Mouse (Mus musculus): ENCODE data around the gene Scn5a. TPM values are rescaled to one million over a fixed set of nuclear protein-coding genes. Genes with fewer than 3 reads are reported as not detected.

Scn5a gene
- polyA plus RNA-seq, 1 experiment from 2014 or later, result 0.79 TPM

DNA sequence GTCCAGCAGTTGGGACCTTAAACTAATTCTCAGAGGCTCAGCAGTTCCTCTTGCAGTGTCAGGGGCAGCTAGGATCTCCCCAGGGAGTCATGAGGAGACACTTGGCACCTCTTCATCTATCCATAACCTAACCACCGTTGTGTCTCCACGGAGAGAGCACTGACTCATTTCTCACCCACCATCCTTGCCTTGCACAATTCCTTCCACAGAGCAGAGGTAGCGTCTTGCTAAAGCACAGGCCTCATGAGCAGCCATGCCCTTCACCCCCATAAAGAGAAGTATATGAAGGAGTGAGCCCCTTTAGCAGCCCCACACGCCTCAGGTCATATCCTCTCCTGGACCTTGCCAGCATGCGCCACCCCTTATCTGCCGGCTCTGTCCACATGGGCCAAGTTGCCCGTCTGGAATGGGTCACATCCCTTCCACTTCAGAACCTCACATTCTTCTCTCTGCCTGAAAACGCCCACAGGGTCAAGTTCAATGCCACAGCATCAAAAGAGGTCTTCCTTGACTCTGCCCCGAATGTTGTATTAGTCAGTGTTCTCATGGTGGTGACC, 105.1 kb downstream of the Scn5a start:
- no peaks in the 10 kb centered on the region for H3K27me3 ChIP-seq
- H3K4me2 ChIP-seq (replicated peaks), result no peak overlapping the region
- H3K27ac ChIP-seq (replicated peaks), result no peak overlapping the region
- no peak for ATAC-seq (replicated peaks)
- peaks cover 8% of the 10 kb centered on the region; the same call in 1 of the 2 replicates for H3K4me1 ChIP-seq
- H3K4me3 ChIP-seq, result no peak overlapping the region
- no peaks in the 10 kb centered on the region for H3K36me3 ChIP-seq
- WGBS, result 89% methylated on average over 9 of the region's 9 CpGs
- H3K9me3 ChIP-seq, result no peaks in the 10 kb centered on the region
- H3K9ac ChIP-seq (replicated peaks), result no peak overlapping the region

DNA sequence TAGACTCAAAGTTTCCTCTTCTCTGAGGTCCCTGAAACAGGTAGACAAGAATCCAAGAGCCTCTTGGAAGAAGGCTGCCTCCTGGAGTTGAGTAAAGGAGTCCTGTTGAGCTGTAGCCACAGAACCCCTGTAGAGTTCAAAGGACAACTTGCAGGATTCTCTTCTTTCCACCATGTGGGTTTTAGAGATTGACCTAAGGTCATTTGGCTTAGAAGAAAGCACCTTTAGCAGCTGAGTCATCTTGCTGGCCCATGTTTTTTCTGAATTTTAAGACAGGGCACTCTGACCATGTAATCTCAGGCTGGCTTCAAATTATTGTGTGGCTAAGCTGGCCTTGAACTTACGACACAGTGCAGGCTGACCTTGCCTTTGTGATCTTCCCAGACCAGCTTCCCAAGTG, 105.8 kb downstream of the Scn5a start:
- H3K4me3 ChIP-seq, result no peak overlapping the region
- no peak overlapping the region for H3K4me2 ChIP-seq (replicated peaks)
- H3K27me3 ChIP-seq, result no peaks in the 10 kb centered on the region
- no peak overlapping the region for H3K27ac ChIP-seq (replicated peaks)
- no peak overlapping the region for H3K9ac ChIP-seq (replicated peaks)
- H3K9me3 ChIP-seq, result no peaks in the 10 kb centered on the region
- H3K36me3 ChIP-seq, result peaks cover 4% of the 10 kb centered on the region
- 92% methylated on average over 1 of the region's 1 CpGs for WGBS
- no peak for ATAC-seq (replicated peaks)
- H3K4me1 ChIP-seq, result peaks cover 2% of the 10 kb centered on the region; the same call in 1 of the 2 replicates

DNA sequence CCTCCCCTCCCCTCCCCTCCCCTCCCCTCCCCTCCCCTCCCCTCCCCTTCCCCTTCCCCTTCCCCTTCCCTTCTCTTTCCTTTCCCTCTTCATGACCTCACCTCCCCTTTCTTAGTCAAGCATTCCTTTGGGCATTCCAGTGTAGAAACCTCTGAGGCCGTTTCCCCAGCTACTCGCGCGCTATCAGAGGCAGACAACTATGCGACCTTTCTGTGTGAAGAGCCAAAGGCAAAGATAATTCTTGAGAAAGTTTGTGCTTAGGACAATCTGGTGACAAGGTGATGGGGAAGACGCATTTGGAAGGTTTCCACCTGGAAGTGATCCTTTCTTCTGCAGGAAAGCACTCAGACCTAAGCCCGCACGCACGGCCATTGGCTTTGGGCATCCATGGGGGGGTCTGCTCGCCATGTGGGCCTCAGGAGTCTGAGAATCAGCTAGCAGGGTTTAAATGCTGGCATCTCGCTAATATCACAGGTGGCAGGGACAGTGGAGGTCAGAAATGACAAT, 106.4 kb downstream of the Scn5a start:
- ATAC-seq (replicated peaks), result no peak
- Histone ChIP-seq H3K4me1 (no peaks in the 10 kb centered on the region), H3K9ac (replicated peaks) (no peak overlapping the region), H3K4me2 (replicated peaks) (no peak overlapping the region), H3K36me3 (peaks cover 9% of the 10 kb centered on the region), H3K27me3 (no peaks in the 10 kb centered on the region), H3K27ac (replicated peaks) (no peak overlapping the region), H3K4me3 (no peak overlapping the region), H3K9me3 (no peaks in the 10 kb centered on the region)
- WGBS, result 84% methylated on average over 11 of the region's 11 CpGs

DNA sequence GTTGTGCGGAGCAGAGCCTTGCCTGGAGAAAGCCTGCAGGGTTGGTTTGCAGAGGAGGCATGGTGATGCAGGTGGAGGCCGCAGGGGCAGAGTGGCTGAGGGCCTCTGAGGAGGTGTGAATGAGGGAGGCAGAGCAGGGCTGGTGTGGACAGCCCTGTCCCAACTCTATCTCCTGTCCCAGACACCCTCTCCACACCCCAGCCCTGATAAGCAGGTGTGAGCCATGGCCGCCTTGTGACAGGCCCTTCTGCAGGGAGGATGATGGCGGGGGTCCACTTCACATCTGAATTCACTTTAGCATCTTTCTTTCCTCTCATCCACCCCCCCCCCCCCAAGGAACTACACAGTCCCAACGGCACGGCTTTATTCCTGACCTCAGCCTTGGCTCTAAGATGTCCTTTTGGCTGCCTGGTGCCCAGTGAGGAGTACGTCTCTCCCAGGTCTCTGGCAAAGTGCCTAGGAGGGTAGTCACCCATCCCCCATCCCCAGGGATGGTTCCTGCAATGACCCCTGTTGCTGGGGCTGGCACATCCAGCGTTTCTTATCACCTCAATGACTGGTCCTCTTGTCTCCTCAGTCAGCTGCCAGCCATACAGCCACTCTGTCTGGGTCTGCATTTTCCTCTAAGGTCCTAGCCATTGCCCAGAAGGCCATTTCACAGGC, 109.0 kb downstream of the Scn5a start:
- Histone ChIP-seq H3K4me2 (replicated peaks) (no peak overlapping the region), H3K36me3 (peaks cover 27% of the 10 kb centered on the region), H3K9ac (replicated peaks) (no peak overlapping the region), H3K4me3 (no peak overlapping the region), H3K27me3 (no peaks in the 10 kb centered on the region), H3K27ac (replicated peaks) (no peak overlapping the region), H3K9me3 (no peaks in the 10 kb centered on the region), H3K4me1 (no peaks in the 10 kb centered on the region)
- no peak for ATAC-seq (replicated peaks)
- 63% methylated on average over 8 of the region's 8 CpGs for WGBS

- H3K9me3 ChIP-seq, result no peaks in the 10 kb centered on the region
- H3K4me2 ChIP-seq (replicated peaks), result no peak overlapping the region
- no peaks in the 10 kb centered on the region for H3K4me1 ChIP-seq
- H3K27ac ChIP-seq (replicated peaks), result no peak overlapping the region
- peaks cover 59% of the 10 kb centered on the region for H3K36me3 ChIP-seq
- no peak overlapping the region for H3K4me3 ChIP-seq
- WGBS, result 65% methylated on average over 7 of the region's 7 CpGs
- ATAC-seq (replicated peaks), result 0 out of 2 replicates have a peak, but pooled peaks have one; percentile 48
- H3K9ac ChIP-seq (replicated peaks), result no peak overlapping the region
- no peaks in the 10 kb centered on the region for H3K27me3 ChIP-seq
These were observed 113.2 kb downstream of the Scn5a start for GRCm38 (mm10) chr9:119465595-119465994.

GRCm38 (mm10) chr9:119465056-119465455, 113.8 kb downstream of the Scn5a start:
- Histone ChIP-seq H3K36me3 (peaks cover 59% of the 10 kb centered on the region), H3K9ac (replicated peaks) (no peak overlapping the region), H3K4me3 (no peak overlapping the region), H3K4me2 (replicated peaks) (no peak overlapping the region), H3K9me3 (no peaks in the 10 kb centered on the region), H3K27me3 (no peaks in the 10 kb centered on the region), H3K27ac (replicated peaks) (no peak overlapping the region), H3K4me1 (no peaks in the 10 kb centered on the region)
- 91% methylated on average over 6 of the region's 6 CpGs for WGBS
- ATAC-seq (replicated peaks), result no peak

- Histone ChIP-seq H3K9ac (replicated peaks) (no peak overlapping the region), H3K27ac (replicated peaks) (no peak overlapping the region), H3K27me3 (no peaks in the 10 kb centered on the region), H3K4me3 (no peak overlapping the region), H3K4me2 (replicated peaks) (no peak overlapping the region), H3K4me1 (no peaks in the 10 kb centered on the region), H3K36me3 (peaks cover 54% of the 10 kb centered on the region), H3K9me3 (no peaks in the 10 kb centered on the region)
- ATAC-seq (replicated peaks), result 0 out of 2 replicates have a peak, but pooled peaks have one; percentile 46
- WGBS, result 46% methylated on average over 8 of the region's 8 CpGs
These were observed 118.4 kb downstream of the Scn5a start for GRCm38 (mm10) chr9:119460410-119460809.

DNA sequence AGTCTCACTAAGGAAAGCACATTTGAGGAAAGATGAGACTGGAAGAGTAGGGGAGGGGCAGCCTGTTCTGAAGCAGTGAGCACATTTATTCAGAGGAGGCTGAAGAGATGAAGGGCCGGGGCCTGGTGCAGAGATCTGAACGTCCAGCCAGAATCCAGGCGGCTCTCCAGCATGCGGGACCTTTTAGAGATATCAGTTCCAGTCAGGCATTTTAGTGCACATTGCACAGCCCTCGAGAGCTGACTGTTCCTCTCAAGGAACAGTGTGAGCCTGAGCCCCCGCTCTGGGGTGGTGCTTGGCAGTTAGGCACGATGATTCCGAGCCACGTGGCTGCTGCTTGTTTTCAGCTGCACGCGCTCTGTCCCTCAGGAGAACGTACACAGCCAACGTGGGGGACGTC, 121.7 kb downstream of the Scn5a start:
- no peaks in the 10 kb centered on the region for H3K4me1 ChIP-seq
- H3K36me3 ChIP-seq, result peaks cover 42% of the 10 kb centered on the region
- no peak overlapping the region for H3K4me3 ChIP-seq
- 86% methylated on average over 14 of the region's 14 CpGs for WGBS
- H3K9ac ChIP-seq (replicated peaks), result no peak overlapping the region
- no peak for ATAC-seq (replicated peaks)
- H3K4me2 ChIP-seq (replicated peaks), result no peak overlapping the region
- H3K27me3 ChIP-seq, result no peaks in the 10 kb centered on the region
- no peak overlapping the region for H3K27ac ChIP-seq (replicated peaks)
- no peaks in the 10 kb centered on the region for H3K9me3 ChIP-seq

DNA sequence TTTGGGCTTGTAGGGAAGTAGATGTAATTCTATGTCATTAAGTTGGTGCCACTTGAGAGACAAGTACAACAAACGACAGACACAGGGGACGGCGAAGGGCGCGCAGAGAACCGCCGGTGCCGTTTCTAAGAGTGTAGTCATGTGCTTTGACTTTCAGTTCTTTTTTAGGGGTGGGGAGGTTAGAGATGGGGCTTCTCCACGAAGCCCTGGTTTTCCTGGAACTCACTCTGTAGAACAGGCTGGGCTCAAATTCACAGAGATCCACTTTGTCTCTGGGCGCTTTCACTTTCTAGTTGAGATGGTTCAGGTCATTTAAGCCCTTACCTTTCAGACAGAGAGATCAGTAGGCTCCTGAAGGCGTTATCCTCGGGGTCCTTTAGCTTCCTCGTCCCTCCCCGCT, 122.8 kb downstream of the Scn5a start:
- ATAC-seq (replicated peaks), result no peak
- Histone ChIP-seq H3K4me3 (no peak overlapping the region), H3K36me3 (peaks cover 49% of the 10 kb centered on the region), H3K9me3 (no peaks in the 10 kb centered on the region), H3K27me3 (no peaks in the 10 kb centered on the region), H3K27ac (replicated peaks) (no peak overlapping the region), H3K4me2 (replicated peaks) (no peak overlapping the region), H3K9ac (replicated peaks) (no peak overlapping the region), H3K4me1 (no peaks in the 10 kb centered on the region)
- 93% methylated on average over 14 of the region's 14 CpGs for WGBS

GRCm38 (mm10) chr9:119445737-119446136, 133.1 kb downstream of the Scn5a start:
- Histone ChIP-seq H3K36me3 (peaks cover 39% of the 10 kb centered on the region), H3K27ac (replicated peaks) (no peak overlapping the region), H3K4me3 (peak overlapping the region; percentile 64), H3K9ac (replicated peaks) (peak overlapping the region; percentile 83), H3K4me2 (replicated peaks) (peak overlapping the region; percentile 82), H3K9me3 (no peaks in the 10 kb centered on the region), H3K27me3 (no peaks in the 10 kb centered on the region), H3K4me1 (peaks cover 20% of the 10 kb centered on the region)
- WGBS, result 39% methylated on average over 6 of the region's 6 CpGs
- no peak for ATAC-seq (replicated peaks)

GRCm38 (mm10) chr9:119444738-119445429, 133.9 kb downstream of the Scn5a start, which contains the start of gene Exog:
Exog (plus strand) TSS chr9:119444943.
- peaks cover 20% of the 10 kb centered on the region for H3K4me1 ChIP-seq
- WGBS, result under 1% methylated on average over 52 of the region's 52 CpGs
- peaks cover 33% of the 10 kb centered on the region for H3K36me3 ChIP-seq
- ATAC-seq (replicated peaks), result peak; percentile 95
- H3K27ac ChIP-seq (replicated peaks), result peak within 1 kb of the TSS; percentile 87
- peak within 1 kb of the TSS; percentile 82 for H3K4me2 ChIP-seq (replicated peaks)
- H3K9me3 ChIP-seq, result no peaks in the 10 kb centered on the region
- no peaks in the 10 kb centered on the region for H3K27me3 ChIP-seq
- H3K4me3 ChIP-seq, result peak within 1 kb of the TSS; percentile 64
- H3K9ac ChIP-seq (replicated peaks), result peak within 1 kb of the TSS; percentile 83

DNA sequence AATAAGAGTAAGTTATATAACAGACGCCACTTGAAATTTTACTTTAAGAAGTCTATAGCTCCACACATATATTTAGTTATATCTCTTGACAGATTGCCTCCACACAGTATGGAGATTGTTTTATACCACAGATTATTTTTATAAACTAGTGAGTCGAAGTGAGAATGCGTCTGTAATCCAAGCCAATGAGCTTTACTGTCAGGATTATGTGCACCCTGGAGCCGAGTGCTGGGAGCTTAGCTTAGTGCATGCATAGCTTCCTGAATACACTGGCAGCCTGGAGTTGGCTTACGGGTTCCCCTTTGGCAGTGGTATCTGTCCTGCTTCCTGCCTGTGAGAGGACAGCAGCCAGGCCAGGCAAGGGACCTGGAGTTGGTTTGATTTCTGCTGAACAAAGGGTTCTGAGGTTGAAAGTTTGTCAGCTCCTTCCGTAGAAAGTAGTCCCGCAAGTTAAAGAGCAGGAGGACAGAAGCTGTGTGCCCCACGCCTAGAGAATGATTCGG, 140.3 kb downstream of the Scn5a start:
- Histone ChIP-seq H3K4me1 (no peaks in the 10 kb centered on the region), H3K4me2 (replicated peaks) (no peak overlapping the region), H3K9ac (replicated peaks) (no peak overlapping the region), H3K27ac (replicated peaks) (no peak overlapping the region), H3K27me3 (no peaks in the 10 kb centered on the region), H3K36me3 (peaks cover 25% of the 10 kb centered on the region), H3K4me3 (no peak overlapping the region), H3K9me3 (no peaks in the 10 kb centered on the region)
- 93% methylated on average over 9 of the region's 9 CpGs for WGBS
- no peak for ATAC-seq (replicated peaks)
